Mouse (Mus musculus) retina, embryonic 14.5 days (tissue): ENCODE data around the gene Il9r.
"Not testable (repeated sequence)": the region's sequence is repeated elsewhere in the genome, so short reads cannot be mapped to it uniquely, and the experiment has no call there.

Experiments used
- DNase-seq: peaks from one replicate; pipeline ENCODE4 v3.0.0-alpha.2; 2015; ENCODE audit warnings: low spot score

The Il9r gene

GRCm38 (mm10) chr11:32226124-32226871 is 26.2 kb upstream of the Il9r start, which contains the start of gene Mpg:
Gene Mpg, plus strand, starts transcription at chr11:32226505.
- peak; percentile 86 for DNase-seq

- DNase-seq, result no peak
Measured at GRCm38 (mm10) chr11:32225222-32226104, 25.4 kb upstream of the Il9r start.

DNA sequence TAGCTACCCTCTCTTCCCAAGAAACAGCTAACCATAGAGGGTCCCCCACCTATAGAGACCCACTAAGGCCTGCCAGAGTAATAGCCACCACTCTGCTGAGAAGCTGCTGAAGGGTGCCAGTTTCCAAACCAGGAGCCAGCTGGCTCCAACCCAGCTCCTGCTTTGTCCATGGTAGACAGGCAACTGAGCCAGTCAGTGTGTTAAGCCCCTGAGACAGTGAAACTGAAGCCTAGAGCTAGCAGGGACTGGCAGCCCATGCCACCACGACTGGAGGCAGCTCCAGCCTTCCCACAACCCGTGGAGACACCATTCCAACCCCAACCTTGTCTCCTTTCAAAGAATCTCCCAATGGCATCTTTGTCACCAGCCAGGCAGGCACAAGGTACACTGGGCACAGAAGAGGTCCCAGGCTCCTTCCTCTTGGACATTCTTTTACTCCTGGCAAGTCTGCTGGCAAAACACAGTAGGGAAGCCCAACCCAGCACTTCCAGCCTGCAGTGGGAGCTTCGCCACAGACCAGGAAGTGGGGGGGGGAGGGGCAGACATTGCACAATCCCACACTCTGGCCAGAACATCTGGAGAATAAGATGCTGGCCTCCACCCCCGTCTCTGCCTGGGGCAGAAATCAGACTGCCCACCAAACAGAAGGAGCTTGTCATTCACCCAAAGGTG is 24.5 kb upstream of the Il9r start:
- no peak for DNase-seq

DNA sequence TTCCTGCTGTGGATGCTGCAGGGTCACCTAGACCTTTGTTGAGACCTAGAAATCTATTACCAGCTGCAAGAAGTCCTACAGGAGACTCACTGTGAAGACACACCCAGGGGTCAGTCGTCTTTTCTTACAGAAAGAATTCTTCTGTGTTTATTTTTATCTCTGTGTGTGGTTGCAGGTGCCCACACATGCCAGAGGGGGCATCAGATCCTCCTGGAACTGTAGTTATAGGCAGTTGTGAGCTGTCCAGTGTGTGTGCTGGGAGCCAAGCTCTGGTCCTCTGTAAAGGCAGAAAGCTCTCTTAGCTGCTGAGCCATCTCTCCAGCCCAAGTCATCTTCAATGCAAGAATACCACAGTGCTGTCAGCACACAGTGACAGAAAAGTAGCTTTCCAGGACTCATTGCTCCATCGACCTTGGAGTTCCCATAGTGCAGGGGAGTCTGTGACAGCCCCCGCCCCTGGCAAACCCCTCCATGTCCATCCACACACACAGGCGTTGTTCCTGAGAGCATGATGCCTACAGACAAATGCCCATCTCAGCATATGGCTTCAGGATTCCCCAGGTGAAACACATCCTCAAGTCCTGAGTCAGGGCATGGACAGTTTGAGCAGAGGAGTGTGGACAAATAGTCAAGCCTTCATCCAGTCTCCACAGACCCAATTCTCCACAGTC is 23.4 kb upstream of the Il9r start:
- DNase-seq, result no peak

DNA sequence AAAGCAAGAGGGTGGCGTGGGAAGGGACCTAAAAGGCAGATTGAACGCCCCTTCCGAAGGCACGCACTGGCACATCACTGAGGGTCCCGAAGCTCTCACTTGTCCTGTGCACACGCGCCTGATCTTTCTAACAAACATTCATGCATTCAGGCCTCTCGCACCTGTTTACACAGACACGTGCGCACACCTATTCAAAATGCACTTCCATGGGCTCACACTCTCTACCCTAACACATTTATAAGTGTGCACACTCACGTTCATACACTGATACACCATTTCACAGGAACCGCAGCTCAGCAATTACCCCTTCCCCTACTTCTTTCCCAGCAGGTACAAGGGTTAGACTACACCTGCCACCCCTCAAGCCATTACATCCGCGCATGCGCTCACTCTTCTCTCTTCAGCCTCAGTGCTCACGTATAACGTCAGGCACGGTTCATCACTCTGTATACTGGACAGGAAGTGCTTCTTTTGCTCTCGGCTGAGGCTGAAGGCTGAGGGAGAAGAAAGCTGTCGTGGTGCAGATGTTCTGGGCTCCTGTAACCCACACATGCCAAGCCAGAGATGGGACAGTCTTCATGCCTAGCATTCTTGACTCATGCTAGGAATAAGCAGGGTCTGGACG is 22.6 kb upstream of the Il9r start:
- DNase-seq, result peak; percentile 51

DNA sequence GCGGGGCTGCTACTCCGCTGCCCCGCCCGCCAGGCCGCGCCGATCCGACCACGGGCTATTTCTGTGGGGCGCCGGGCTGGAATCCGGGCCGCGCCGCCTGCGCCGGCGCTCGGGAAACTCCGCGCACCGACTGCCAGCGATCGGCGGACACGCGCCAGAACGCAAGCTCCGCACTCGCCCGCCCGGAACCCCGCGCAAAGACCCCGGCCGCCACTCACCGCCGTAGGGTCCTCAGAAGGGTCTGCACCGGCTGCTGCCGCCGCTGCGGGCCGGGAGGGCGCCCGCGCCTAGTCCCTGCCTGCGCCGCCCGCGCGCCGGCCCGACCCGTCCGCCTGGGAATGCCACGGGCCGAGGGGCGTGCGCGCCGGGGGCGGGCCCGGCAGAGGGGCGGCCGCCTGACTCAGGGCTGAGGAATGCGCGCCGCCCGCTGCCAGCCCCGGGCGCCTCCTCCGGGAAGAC is 21.9 kb upstream of the Il9r start, which contains the start of gene Rhbdf1:
TSS of gene Rhbdf1 (minus strand) at position 350 of the 459 bp plus-strand sequence.
- DNase-seq, result peak; percentile 63

DNA sequence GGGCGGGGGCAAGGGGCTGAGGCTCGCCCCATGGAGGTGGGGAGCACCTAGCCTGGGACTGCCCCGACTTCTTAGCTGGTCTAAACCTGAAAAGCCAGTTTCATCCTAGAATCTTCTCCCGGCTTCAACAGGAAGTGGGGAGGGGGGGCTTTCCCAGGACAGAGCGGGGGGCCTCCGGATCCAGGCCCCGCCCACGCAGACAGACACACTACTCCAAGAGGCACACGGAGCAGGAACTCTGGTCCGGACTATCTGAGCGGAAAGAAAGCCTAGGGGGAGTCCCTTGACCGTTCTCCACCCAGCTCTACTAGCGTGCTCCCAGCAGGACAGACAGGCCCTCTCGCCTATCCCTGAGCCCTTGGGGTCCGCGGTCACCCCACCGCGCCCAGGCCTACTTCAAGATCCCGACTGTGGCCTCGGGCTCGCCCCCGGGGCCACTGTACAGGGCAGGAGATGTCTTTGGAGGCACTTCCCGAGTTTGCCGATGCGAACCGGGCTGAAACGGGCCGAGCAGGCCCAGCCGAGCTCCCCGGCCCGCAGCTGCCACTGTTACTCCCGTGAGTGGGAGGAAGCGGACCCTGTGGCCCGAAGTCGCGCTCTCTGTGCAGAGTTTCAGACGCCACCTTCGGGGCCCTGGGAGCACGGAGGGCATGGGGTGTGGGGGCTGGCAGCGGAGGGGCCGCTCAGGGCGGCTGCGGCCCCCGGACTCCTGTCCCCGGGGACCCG is 21.3 kb upstream of the Il9r start:
- DNase-seq, result peak; percentile 68

DNA sequence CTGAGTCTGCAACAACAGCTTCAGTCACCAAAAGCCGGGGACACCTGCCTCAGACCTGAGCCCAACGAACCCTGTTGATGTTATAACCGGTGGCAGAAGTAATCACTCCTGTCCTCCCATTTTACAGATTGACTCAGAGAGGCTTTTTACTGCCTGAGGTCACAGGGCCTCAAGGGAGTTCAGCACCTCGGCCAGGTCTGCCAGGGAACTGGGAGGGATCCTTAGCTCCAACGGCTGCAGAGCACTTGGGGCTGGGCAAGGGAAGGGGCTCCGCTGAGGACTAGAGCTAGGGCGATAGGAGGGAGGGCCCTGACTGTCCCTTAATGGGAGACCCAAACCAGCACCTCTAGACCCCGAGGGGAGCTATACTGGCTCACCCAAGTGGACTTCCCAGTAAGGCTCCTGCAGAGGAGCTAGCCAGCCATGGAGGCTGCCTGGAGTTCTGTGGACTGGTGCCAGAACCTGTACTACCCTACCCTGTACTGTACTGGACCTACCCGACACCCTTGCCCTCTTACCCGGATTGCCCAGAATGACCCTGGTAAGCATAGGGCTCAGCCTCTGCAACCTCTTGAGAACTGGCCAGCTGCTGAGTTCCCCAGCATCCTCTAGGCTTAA is 20.6 kb upstream of the Il9r start:
- DNase-seq, result no peak

DNA sequence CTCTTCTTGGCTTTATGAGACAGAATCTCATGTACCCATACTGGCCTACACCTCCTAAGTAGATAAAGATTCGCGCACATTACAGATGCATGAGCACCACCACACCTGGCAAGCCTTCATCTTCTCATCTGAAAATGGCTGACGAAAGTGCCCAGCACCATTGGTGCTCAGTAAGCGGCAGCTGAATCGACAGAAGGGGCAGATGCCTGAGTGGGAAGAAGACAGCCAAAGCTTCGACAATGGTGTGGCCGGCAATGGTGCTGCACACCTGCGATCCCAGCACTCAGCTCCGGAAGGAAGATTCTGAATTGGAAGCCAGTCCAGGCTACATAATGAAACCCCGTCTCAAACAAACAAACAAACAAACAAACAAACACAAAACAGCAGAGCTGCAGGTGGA is 19.2 kb upstream of the Il9r start:
- no peak for DNase-seq

GRCm38 (mm10) chr11:32218501-32219050 is 18.5 kb upstream of the Il9r start:
- no peak for DNase-seq

GRCm38 (mm10) chr11:32216851-32217250 is 16.8 kb upstream of the Il9r start:
- peak; percentile 71 for DNase-seq

DNA sequence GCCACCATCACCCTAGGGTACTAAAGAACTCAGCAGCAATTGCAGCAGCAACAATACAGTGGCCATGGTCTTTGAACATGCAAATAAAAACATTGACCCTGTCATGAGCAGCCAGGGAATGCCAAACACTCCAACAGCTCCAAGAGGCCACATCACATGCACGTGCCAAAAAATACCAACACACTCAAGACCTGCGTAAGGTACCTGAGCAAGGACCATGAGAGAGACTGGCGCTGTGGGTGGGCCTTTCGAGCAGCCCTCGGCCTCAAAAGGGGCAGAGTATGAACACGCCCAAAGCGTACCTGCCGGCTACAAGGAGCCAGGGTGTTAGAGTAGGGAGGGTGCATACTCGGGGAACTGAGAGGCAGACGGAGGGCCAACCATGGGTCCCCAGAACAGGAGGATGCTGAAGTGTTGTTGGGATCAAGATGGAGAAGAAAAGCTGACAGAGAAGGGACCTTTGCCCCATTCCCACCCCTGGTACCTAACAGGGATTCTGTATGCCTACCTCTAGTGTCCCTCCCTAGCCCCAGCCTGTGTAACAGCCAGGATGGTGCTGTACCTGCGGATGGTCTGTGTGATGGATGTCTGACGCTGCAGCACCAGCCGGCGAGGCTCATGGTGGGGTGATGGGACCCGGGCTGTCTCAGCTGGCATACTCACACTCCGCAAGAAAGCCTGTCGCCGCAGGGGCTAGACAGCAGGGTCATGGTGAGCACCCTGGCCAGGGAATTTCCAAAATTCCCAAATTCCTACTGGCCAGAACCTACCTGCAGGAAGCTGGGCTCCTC is 15.5 kb upstream of the Il9r start:
- DNase-seq, result no peak

- no peak for DNase-seq
Measured at GRCm38 (mm10) chr11:32210623-32211022, 10.5 kb upstream of the Il9r start.

DNA sequence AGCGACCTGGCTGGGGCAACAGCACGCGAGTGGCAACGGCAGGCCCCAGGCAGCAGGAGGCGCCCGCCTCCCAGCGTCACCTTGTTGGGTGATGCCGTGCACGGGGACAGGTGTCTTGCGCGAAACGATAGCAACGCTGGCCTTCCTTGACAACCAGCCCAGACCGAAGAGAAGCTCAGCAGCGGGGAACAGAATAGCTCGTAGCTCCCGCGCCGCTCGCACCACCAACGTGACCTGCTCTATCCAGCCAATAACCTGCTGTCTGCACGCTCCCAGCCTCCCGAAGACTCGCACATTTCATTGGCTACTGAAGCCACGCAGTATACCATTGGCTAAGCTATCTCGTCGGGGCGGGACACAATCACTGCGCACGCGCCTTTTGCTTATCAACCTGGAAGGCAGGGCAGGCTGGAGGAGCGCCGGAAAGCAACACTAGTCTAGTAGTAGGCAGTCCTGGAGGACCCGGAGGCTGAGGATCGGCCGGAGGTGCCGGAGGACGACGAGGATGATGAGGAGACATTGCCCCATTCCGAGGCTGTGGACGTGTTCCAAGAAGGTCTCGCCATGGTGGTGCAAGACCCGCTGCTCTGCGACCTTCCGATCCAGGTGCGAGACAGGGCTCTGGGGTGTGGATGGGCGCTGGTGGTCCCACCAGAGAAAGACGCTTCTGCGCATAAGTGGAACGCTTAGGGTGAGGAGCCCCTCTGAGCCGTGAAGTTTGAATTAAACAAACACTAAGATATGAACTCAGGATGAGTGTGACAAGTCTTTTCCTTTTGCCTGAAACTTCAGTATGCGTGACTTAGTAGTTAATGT is 5.2 kb upstream of the Il9r start, which contains the start of gene Snrnp25:
TSS of gene Snrnp25 (plus strand) at position 358 of the 816 bp plus-strand sequence.
- DNase-seq, result peak; percentile 99

- DNase-seq, result no peak
Measured at GRCm38 (mm10) chr11:32201922-32202685, 2.0 kb upstream of the Il9r start.

GRCm38 (mm10) chr11:32200992-32201391 is 913 bp upstream of the Il9r start:
- DNase-seq, result not testable (repeated sequence)

GRCm38 (mm10) chr11:32199230-32199629 is 849 bp downstream of the Il9r start:
- no peak for DNase-seq
